Comparison of ENCODE assay signal across 8 mouse cellular contexts in genomic region chr7:126695631-126696207, GRCm38 (mm10). TPM values are rescaled to one million over a fixed set of nuclear protein-coding genes. Genes with fewer than 3 reads are reported as not detected.
DNase-seq lines count a peak whose midpoint lies in the region; ATAC-seq and TF ChIP-seq lines count a peak whose summit lies in the region.

Gene Slx1b (minus strand): TSS chr7:126695784.

- under 1% methylated on average over 40 of the region's 40 CpGs for whole genome bisulfite sequencing in forebrain, embryonic 12.5 days
- WGBS in heart, postnatal 0 days: under 1% methylated on average over 40 of the region's 40 CpGs
- 0% methylated on average over 40 of the region's 40 CpGs for WGBS in liver, embryonic 16.5 days (ENCODE audit: insufficient replicate concordance)
- WGBS in neural tube, embryonic 13.5 days: 3% methylated on average over 40 of the region's 40 CpGs

- H3K4me1 ChIP-seq in E14TG2a.4 (replicated peaks; ENCODE audit: low read depth, low read length): peaks cover 74% of the 10 kb centered on the region
- H3K4me1 ChIP-seq in forebrain, embryonic 12.5 days: peaks cover 27% of the 10 kb centered on the region
- H3K4me1 ChIP-seq in heart, postnatal 0 days (ENCODE audit: control insufficient read depth, insufficient read depth): peaks cover 14% of the 10 kb centered on the region; the same call in 1 of the 2 replicates
- peaks cover 22% of the 10 kb centered on the region for H3K4me1 ChIP-seq in liver, embryonic 16.5 days (ENCODE audit: control insufficient read depth, low read depth, low read length)
- peaks cover 36% of the 10 kb centered on the region for H3K4me1 ChIP-seq in neural tube, embryonic 13.5 days (replicated peaks)
- H3K4me1 ChIP-seq in testis, adult 2 months (ENCODE audit: control insufficient read depth, insufficient read depth, low read length): peaks cover 17% of the 10 kb centered on the region

- TF ChIP-seq EP300 in heart, postnatal 0 days (IDR thresholded peaks at IDR 0.05; ENCODE audit: low read depth): no peak

- H3K9ac ChIP-seq in forebrain, embryonic 12.5 days: peak within 1 kb of the TSS; percentile 83
- H3K9ac ChIP-seq in heart, postnatal 0 days (replicated peaks; ENCODE audit: low read depth, low read length): peak within 1 kb of the TSS; percentile 91
- H3K9ac ChIP-seq in liver, embryonic 16.5 days (ENCODE audit: low read depth, low read length): peak within 1 kb of the TSS; percentile 88
- peak within 1 kb of the TSS; percentile 87 for H3K9ac ChIP-seq in neural tube, embryonic 13.5 days

- H3K4me2 ChIP-seq in forebrain, embryonic 12.5 days: peak within 1 kb of the TSS; percentile 93
- H3K4me2 ChIP-seq in heart, postnatal 0 days (ENCODE audit: low read depth, low read length): peak within 1 kb of the TSS; percentile 92
- H3K4me2 ChIP-seq in liver, embryonic 16.5 days (ENCODE audit: low read depth, low read length): peak within 1 kb of the TSS; percentile 94
- H3K4me2 ChIP-seq in neural tube, embryonic 13.5 days: peak within 1 kb of the TSS; percentile 94

- TF ChIP-seq POLR2A in testis, adult 2 months (IDR thresholded peaks at IDR 0.05; ENCODE audit: control insufficient read depth, low read depth, low read length): peak; percentile 46; the same call in 1 of the 2 replicates

- H3K9me3 ChIP-seq in E14TG2a.4 (ENCODE audit: low read length): no peaks in the 10 kb centered on the region
- no peaks in the 10 kb centered on the region for H3K9me3 ChIP-seq in forebrain, embryonic 12.5 days
- H3K9me3 ChIP-seq in heart, postnatal 0 days (replicated peaks; ENCODE audit: control insufficient read depth, low read length): no peaks in the 10 kb centered on the region
- no peaks in the 10 kb centered on the region for H3K9me3 ChIP-seq in liver, embryonic 16.5 days (replicated peaks; ENCODE audit: control insufficient read depth, low read length)
- H3K9me3 ChIP-seq in neural tube, embryonic 13.5 days: no peaks in the 10 kb centered on the region

- ATAC-seq in forebrain, embryonic 12.5 days (ENCODE audit: low FRiP score): peak; percentile 96
- ATAC-seq in heart, postnatal 0 days (ENCODE audit: insufficient read depth, low read depth): peak; percentile 98
- ATAC-seq in liver, embryonic 16.5 days (ENCODE audit: low read depth): peak; percentile 97
- ATAC-seq in neural tube, embryonic 13.5 days (ENCODE audit: low read depth): peak; percentile 98

- TF ChIP-seq CTCF in E14TG2a.4 (conservative IDR thresholded peaks at IDR 0.05; ENCODE audit: low read length): peak; percentile 98
- peak; percentile 97 for TF ChIP-seq CTCF in heart, postnatal 0 days (IDR thresholded peaks at IDR 0.05; ENCODE audit: low read depth)
- TF ChIP-seq CTCF in testis, adult 2 months (IDR thresholded peaks at IDR 0.05; ENCODE audit: control insufficient read depth, insufficient read depth, insufficient replicate concordance, low read depth, low read length): peak; percentile 94

- H3K27me3 ChIP-seq in E14TG2a.4 (ENCODE audit: insufficient read depth, low read length): no peaks in the 10 kb centered on the region
- H3K27me3 ChIP-seq in forebrain, embryonic 12.5 days: no peaks in the 10 kb centered on the region
- no peaks in the 10 kb centered on the region for H3K27me3 ChIP-seq in heart, postnatal 0 days (ENCODE audit: control insufficient read depth, insufficient read depth, low read length)
- H3K27me3 ChIP-seq in liver, embryonic 16.5 days (ENCODE audit: control insufficient read depth, insufficient read depth, low read depth, low read length): no peaks in the 10 kb centered on the region
- no peaks in the 10 kb centered on the region for H3K27me3 ChIP-seq in neural tube, embryonic 13.5 days
- H3K27me3 ChIP-seq in testis, adult 2 months (ENCODE audit: control insufficient read depth, insufficient read depth, low read length): no peaks in the 10 kb centered on the region

- H3K27ac ChIP-seq in forebrain, embryonic 12.5 days: peak within 1 kb of the TSS; percentile 96
- peak within 1 kb of the TSS; percentile 96 for H3K27ac ChIP-seq in heart, postnatal 0 days (ENCODE audit: low read depth)
- peak within 1 kb of the TSS; percentile 91 for H3K27ac ChIP-seq in liver, embryonic 16.5 days (ENCODE audit: low read length)
- peak within 1 kb of the TSS; percentile 95 for H3K27ac ChIP-seq in neural tube, embryonic 13.5 days (replicated peaks)
- peak within 1 kb of the TSS; percentile 86 for H3K27ac ChIP-seq in testis, adult 2 months (ENCODE audit: control insufficient read depth, insufficient read depth, low read depth, low read length)

- DNase-seq in c-Kit-positive CD71-positive TER-119-positive erythroid progenitor cells, embryonic 14.5 days (ENCODE audit: low spot score): peak; percentile 96
- peak; percentile 98 for DNase-seq in heart, postnatal 0 days (ENCODE audit: low spot score)
- DNase-seq in kidney, postnatal 4 days: peak; percentile 94 to 97

- peak within 1 kb of the TSS; percentile 98 for H3K4me3 ChIP-seq in E14TG2a.4 (replicated peaks; ENCODE audit: low read length)
- peak within 1 kb of the TSS; percentile 79 for H3K4me3 ChIP-seq in forebrain, embryonic 12.5 days (replicated peaks)
- H3K4me3 ChIP-seq in heart, postnatal 0 days (ENCODE audit: low read depth, low read length): peak within 1 kb of the TSS; percentile 93
- peak within 1 kb of the TSS; percentile 68 for H3K4me3 ChIP-seq in liver, embryonic 16.5 days (ENCODE audit: low read depth, low read length)
- peak within 1 kb of the TSS; percentile 81 for H3K4me3 ChIP-seq in neural tube, embryonic 13.5 days
- H3K4me3 ChIP-seq in testis, adult 2 months (ENCODE audit: control insufficient read depth, low read depth, low read length): peak within 1 kb of the TSS; percentile 98

- peaks cover 66% of the 10 kb centered on the region for H3K36me3 ChIP-seq in E14TG2a.4 (ENCODE audit: insufficient read depth, low read length)
- peaks cover 41% of the 10 kb centered on the region for H3K36me3 ChIP-seq in forebrain, embryonic 12.5 days (replicated peaks)
- peaks cover 15% of the 10 kb centered on the region for H3K36me3 ChIP-seq in heart, postnatal 0 days (replicated peaks; ENCODE audit: control insufficient read depth, insufficient read depth, low read length)
- H3K36me3 ChIP-seq in liver, embryonic 16.5 days (ENCODE audit: control insufficient read depth, insufficient read depth): peaks cover 4% of the 10 kb centered on the region; the same call in 1 of the 2 replicates
- H3K36me3 ChIP-seq in neural tube, embryonic 13.5 days: peaks cover 37% of the 10 kb centered on the region
- H3K36me3 ChIP-seq in testis, adult 2 months (ENCODE audit: control insufficient read depth, insufficient read depth, low read length): no peaks in the 10 kb centered on the region

RNA-seq across cellular contexts. Expression of gene Slx1b, which starts in this region (rescaled TPM):
- polyA plus RNA-seq in forebrain, embryonic 12.5 days (2016; fragmentation: Nextera tagmentation; extraction: Ambion mirVana): 14.7 and 14.9 TPM in 2 replicates
- total RNA-seq in heart, postnatal 0 days (2014; rRNA removed; ENCODE audit: low replicate concordance): 6.2 and 12.6 TPM in 2 replicates
- 4.9 and 6.3 TPM in 2 replicates for polyA plus RNA-seq in heart, postnatal 0 days (2015; fragmentation: Nextera tagmentation; extraction: Ambion mirVana)
- polyA plus RNA-seq in liver, embryonic 16.5 days (2015; fragmentation: Nextera tagmentation; extraction: Ambion mirVana): 2.4 and 2.8 TPM in 2 replicates
- polyA plus RNA-seq in neural tube, embryonic 13.5 days (2015; fragmentation: Nextera tagmentation; extraction: Ambion mirVana): 16.2 and 20.5 TPM in 2 replicates
- polyA plus RNA-seq in testis, adult 2 months (2012; rRNA removed): 8.3 and 9.5 TPM in 2 replicates

Comparison
In these comparisons a context has a peak if more than half of its experiments do, and no peak if none do; other contexts are left out.
1. Peak in every context shown above with its lines: DNase-seq, ATAC-seq, H3K4me3 ChIP-seq and H3K27ac ChIP-seq.